Mouse (Mus musculus) myocyte (in vitro differentiated cells): ENCODE results near the gene Ctsl.

ENCODE experiments used
- CEBPB ChIP-seq: IDR thresholded peaks from 2 replicates; pipeline ENCODE4 v1.6.1; 2011; ENCODE audit warnings: mild to moderate bottlenecking, moderate library complexity; ENCODE audit not compliant: poor library complexity, insufficient read depth, severe bottlenecking
- MAX ChIP-seq: IDR thresholded peaks from one replicate; pipeline ENCODE4 v1.6.1; 2011; ENCODE audit warnings: low read depth, mild to moderate bottlenecking, control low read depth
- MYOD1 ChIP-seq, 3 experiments: IDR thresholded peaks; one replicate each; pipeline ENCODE4 v1.6.1; 2011; ENCODE audit warnings: control low read depth in 2 of 3, low read depth in 2 of 3, mild to moderate bottlenecking in 2 of 3, moderate library complexity in 1 of 3; ENCODE audit not compliant: insufficient read length in 2 of 3, control insufficient read depth in 1 of 3
- MYOG ChIP-seq, 3 experiments: IDR thresholded peaks; one replicate each; pipeline ENCODE4 v1.6.1; 2011; ENCODE audit warnings: control low read depth in 2 of 3, low read depth in 2 of 3, mild to moderate bottlenecking in 2 of 3; ENCODE audit not compliant: insufficient read length in 2 of 3, control insufficient read depth in 1 of 3, insufficient read depth in 1 of 3
- POLR2A ChIP-seq: IDR thresholded peaks from one replicate; pipeline ENCODE4 v1.6.1; 2011; ENCODE audit warnings: low read depth, mild to moderate bottlenecking, control low read depth, moderate library complexity; ENCODE audit not compliant: insufficient read length
- POLR2AphosphoS2 ChIP-seq: IDR thresholded peaks from one replicate; pipeline ENCODE4 v1.6.1; 2011; ENCODE audit warnings: low read depth, control low read depth; ENCODE audit not compliant: insufficient read length
- TCF12 ChIP-seq: IDR thresholded peaks from one replicate; pipeline ENCODE4 v1.6.1; 2011; ENCODE audit warnings: mild to moderate bottlenecking, control low read depth; ENCODE audit not compliant: poor library complexity, insufficient read depth, severe bottlenecking
- TCF3 ChIP-seq: IDR thresholded peaks from one replicate; pipeline ENCODE4 v1.6.1; 2011; ENCODE audit warnings: low read depth, control low read depth; ENCODE audit not compliant: insufficient read length
- USF1 ChIP-seq: IDR thresholded peaks from one replicate; pipeline ENCODE4 v1.6.1; 2011; ENCODE audit warnings: low read depth, mild to moderate bottlenecking, control low read depth, moderate library complexity

- no peak for TF ChIP-seq POLR2A
- no peak for TF ChIP-seq MAX
- no peak for TF ChIP-seq MYOD1 (IDR thresholded peaks at IDR 0.05; ENCODE audit: control insufficient read depth in 1 of 3, insufficient read length in 2 of 3, low read depth in 2 of 3)
- no peak for TF ChIP-seq POLR2AphosphoS2
- no peak for TF ChIP-seq MYOG (IDR thresholded peaks at IDR 0.05; ENCODE audit: control insufficient read depth in 1 of 3, insufficient read depth in 1 of 3, insufficient read length in 2 of 3, low read depth in 2 of 3)
- no peak for TF ChIP-seq USF1
- no peak for TF ChIP-seq TCF12
- TF ChIP-seq CEBPB = no peak
- no peak for TF ChIP-seq TCF3
These were observed 26.3 kb upstream of the Ctsl start for GRCm38 (mm10) chr13:64396979-64397378.
